Mouse (Mus musculus): Measurements from ENCODE around the gene Cc2d1a.

Cc2d1a gene

DNA sequence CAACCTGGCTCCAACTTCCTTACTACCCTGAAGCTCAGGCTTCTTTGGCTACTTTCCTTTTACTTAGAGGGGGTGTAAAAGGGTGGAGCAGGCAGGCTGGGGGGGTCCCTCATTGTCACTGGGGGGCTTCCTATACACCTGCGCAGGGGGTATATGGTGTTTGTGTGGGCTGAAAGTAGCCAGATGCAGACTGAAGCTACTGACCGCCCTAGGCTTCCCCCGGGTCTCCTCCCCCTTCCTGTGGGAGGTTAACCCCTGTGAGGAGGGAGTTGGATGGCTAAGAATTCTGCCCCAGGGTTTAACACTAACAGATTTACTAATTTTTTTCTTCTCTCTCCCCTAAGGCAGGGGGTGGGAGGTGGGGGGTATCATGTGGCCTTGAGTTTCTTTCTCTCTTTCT is 28.8 kb upstream of the Cc2d1a start:
- DNase-seq = no peak

DNA sequence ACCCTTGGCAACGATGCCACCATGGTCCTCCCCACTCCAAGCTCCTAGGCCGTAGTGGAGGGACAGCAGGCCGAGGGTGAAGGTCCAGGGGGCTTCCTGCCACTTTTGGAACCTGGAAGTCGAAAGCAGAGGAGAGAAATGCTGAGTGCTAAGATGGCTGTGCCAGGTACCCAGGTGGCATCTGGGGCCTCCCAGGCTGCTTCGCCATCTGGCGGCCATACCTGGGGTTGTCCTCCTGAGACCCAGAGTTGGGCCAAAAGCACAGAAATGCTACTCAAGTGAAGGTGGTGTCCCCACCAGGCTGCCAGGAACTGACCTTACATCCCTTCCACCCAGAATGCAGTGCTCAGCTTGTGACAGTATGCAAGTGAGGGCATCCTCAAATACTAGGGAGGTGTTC is 26.1 kb upstream of the Cc2d1a start:
- DNase-seq = no peak

DNA sequence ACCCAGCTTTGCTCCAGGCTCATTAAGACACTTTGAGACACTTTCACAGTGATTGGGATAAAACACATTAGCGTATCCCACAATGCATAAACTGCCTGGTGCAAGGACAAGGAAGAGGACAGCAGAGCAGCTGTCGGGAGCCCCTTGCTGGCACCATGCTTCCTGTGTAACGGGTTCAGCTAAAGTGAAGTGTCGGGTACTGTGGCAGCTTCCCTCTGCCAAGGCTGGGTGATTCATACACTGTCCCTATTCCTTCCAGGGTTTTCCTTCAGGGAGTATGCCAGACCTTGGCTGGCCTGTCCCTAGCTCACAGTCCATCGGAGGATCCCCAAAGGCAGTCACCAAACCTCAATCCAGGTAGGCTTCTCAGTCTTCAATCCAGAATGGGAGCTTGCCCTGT is 22.4 kb upstream of the Cc2d1a start:
- no peak for DNase-seq

DNA sequence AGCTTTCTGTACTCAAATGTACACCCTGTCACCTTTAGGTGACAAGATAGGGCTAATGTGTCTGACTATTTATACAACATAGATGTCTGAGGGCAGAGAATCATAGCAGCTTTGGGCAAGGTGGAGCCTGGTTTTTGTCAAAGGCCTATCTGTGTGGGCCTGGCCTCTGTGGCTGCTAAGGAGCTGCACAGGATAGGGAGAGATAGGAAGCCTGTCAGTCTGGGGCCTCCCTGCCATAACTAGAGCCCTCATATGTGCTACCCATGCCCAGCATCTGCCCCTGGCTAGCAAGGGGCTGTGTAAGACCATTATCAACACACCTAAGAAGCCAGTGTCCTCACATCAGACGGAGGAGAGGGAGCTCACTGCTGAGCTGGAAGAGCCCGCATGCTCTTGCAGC is 20.0 kb upstream of the Cc2d1a start:
- DNase-seq = no peak

DNA sequence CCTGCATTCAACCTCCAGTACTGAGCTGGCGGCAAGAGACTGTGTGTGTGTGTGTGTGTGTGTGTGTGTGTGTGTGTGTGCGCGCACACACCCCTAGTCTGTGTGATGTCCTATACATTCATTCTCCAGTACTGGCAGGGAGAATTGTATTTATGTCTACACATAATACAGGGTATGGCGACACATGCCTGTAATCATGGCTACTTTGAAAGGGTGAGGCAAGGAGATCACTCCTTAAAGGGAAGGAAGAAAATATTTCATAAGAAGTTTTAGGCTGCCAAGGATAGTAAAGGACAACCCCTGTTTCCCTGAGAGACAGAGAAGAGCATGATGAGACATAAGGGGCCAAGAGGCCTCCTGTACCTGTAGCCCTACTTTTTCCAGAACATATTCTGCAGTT is 9.9 kb upstream of the Cc2d1a start:
- no peak for DNase-seq

DNA sequence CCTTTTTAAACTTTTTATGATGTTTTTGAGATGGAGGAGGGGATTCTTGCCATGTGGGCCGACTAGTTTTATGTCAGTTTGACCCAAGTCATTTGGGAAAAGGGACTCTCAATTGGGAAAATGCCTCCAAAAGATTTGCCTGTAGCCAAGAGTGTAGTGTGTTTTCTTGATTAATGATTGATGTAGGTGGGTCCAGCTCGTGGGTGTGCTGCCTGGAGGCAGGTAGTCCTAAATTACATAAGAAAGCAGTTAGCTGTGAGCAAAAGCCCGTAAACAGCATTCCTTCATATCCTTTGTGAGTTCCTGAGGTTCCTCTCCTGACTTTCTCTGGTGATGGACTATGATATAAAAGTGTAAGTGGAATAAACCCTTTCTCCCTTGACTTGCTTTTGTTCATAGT is 1.4 kb upstream of the Cc2d1a start:
- DNase-seq = no peak

DNA sequence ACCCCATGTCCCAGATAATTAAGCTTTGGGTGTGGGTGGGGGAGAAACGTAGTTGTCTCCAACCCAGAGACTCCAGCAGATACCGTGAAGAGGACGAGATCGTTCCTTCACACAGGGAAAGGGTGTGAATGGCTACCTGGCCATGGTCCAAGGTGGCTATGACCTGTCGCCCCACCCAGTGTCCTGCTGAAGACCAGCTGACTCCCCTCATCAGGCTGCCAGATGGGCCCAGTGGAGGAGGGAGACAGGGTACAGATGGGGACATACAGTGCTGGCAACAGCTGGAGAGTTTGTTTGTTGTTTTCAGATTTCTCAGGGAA is 755 bp upstream of the Cc2d1a start:
- DNase-seq = no peak

DNA sequence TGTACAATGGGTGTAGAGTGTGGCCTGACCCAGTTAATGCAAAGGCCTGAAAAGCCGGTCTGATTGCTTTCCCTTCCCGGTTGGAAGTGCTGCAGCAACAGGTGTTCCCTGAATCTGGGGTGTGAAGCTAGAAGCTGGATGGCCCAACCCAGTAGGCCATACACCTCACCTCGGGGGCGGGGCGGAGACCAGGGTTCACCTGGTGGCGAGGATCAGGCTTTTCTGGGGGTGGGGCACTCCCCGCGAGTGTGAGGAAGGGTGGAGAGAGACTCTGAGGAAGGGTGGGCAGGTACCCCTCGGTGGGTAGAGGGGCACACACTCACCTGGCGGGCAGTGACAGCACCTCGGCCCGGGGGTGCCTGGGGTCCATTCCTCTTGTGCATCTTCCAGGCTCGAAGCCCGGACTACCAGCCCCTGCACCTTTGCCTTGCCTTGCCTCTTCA is 391 bp downstream of the Cc2d1a start:
- no peak for DNase-seq

DNA sequence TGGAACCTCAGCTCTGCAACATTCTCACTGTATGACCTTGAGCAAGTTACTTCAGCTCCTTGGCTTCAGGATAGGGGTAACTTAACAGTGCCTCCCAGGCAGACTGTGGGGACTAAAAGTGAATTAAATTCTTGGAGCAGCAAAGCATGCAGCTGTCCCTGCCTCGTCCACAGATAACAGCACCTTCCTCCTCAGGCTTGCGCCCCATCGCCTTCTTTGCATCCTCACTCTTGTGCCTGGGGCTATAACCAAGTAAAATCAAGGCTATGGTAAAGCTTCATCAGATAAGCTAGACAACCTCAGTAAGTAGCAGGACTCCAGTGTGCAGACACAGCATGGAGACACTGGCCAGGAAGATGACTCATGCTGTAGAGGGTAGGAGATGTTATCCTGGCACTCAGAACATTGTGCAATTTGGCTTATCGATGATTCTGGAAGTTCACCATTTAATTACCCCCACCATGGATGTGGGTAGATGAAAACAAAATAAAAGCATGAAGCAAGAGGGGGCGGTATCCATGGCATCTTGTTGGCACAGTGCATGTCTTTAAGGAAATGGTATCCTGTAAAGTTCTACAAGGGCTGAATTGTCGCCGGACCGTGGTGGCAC is 3.0 kb downstream of the Cc2d1a start:
- DNase-seq = no peak

DNA sequence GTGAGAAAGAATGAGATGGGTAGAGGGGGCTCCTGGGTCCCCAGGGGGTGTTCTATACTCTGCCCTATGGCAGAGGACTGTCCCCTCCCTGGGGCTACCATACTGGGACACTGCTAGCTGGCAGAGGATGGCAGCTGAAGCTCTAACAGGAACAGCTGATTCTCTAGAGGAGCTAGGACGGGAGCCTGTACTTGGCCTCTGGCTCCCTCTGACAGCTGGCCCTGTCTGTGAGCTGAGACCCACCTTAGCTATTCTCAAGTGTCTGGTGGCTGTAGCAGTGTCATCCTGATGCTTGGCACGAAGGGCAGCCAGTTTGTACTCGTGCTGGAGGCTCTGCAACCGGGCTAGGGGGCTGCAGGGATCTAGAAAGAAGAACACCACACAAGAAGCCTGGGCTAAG is 6.9 kb downstream of the Cc2d1a start:
- no peak for DNase-seq

DNA sequence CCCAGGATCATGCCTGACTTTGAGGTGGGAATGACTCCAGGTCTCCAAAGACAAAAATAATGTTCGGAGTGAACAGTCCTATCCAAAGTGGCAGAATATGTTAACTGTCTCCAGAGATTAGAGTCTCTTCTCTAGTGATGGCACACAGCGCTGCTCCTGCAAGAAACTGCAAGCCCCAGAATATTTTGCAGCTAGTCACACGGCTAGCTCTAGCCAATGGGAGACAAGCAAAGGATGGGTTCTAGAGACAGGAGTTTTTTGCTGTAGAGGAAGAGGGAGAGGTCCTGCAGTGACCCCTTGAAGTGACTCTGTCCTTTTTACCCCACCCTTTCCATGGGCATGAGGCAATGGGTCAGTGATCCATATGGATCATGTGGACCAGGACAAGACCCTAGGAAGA is 9.9 kb downstream of the Cc2d1a start:
- no peak for DNase-seq

DNA sequence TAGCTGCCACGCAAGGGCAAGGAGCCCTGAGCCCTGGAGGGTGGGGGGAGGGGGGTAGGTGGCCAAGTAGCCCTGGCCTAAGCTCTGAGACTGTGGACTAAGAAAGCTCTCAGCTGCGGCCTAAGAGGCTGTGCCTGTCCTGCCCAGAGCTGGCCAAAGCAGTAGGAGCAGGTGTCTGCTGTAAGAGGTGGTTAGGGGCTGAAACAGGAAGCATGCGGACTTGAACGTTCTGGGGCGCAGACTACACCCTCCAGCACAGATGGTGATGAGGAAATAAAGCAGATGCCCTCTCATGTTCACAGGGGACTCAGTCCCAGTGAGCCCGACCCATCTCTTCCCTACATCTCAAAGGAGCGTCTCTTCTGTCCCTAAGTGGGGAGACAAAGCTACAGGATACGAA is 15.5 kb downstream of the Cc2d1a start:
- DNase-seq = no peak

DNA sequence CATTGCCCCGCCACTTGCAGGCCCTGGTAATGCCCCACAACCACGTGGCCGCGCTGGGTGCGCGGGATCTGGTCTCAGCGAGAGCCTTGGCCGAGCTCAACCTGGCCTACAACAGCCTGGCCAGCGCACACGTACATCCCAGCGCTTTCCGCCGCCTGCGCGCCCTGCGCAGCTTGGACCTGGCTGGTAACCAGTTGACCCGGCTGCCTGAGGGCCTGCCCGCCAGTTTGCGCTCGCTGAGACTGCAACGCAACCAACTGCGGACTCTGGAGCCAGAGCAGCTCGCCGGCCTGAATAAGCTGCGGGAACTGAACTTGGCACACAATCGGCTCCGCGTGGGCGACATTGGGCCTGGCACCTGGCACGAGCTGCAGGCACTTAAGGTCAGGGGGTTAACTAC is 16.9 kb downstream of the Cc2d1a start:
- no peak for DNase-seq

DNA sequence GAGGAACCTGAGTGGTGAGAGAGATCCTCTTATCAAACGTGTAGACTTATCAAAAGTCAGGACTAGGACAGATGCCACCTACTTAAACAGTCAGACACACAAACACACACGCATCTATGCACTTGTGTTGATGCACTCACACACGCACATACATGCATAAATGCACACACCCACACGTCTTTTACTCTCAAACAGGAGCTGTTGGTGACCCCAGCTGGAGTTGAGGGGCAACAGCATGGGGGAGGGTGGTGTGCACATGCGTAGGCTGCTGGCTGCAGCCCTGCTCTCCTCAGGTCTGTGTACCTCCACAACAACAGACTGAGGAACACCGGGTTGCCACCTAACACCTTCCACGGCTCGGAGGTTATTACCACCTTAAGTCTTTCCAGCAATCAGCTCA is 19.5 kb downstream of the Cc2d1a start:
- DNase-seq = no peak

DNA sequence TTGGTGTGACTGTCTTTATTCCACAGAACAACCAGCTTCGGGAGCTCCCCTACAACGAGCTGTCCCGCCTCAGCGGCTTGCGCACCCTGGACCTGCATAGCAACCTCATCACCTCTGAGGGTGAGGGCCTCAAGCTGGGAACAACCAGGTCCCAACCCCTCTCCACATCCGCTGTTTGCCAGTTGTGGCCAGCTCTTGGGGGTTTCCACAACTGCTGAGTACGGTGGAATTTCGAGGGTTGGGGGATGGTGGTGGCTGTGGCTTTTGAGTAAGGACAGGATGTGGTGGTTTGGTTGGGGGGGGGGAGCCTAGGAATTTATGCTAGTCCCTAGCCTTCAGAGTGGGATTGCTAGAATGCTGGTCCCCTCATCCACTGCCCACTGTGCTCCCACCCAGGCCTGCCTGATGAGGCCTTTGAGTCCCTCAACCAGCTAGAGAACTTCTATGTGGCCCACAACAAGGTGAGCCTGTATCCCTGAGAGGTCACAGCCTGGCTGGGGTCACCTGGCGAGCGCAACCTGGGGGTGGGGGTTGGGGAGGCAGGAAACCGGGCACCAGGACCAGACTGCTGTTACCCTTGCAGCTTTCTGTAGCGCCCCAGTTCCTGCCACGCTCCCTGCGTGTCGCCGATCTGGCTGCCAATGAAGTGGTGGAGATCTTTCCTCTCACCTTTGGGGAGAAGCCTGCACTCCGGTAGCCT is 20.4 kb downstream of the Cc2d1a start:
- no peak for DNase-seq

DNA sequence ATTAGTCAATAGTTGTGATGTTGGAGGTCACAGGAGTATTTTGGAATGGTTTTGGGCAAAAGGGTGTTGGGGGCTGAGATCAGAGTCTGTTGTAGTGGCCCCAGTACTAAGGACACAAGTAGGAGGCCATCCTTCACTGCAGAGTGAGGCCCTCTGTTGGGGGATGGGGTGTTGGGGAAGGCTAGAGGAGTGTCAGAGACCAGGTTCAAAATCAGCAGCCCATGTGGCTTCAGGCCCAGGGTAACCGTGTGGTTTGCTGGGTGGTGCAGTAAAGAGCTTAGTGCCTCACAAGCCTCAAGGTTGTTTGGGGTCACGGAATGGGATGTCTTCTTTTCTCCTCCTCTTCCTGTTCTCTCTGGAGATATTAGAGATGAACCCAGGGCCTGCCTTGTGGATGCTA is 21.0 kb downstream of the Cc2d1a start:
- no peak for DNase-seq

DNA sequence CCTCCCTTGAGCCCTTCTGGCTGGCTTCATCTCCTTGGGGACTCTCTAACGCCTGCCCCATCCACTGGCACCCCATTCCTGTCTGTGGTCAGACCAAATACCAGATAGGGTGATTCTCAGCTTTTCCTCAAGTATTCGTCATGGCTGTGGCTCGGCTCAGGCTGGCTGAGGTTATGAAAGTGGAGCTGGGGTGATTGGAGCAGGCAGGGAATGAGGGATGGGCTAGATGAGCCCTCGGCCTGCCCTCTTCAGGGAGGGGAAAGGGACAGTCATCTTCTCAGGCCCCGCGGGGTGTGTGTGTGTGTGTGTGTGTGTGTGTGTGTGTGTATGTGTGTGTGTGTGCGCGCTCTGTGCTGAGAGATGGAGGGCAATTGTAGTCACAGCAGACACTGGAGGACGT is 22.1 kb downstream of the Cc2d1a start, which contains the start of gene Podnl1:
Gene Podnl1, plus strand, starts transcription at position 334 of the 400 bp plus-strand sequence.
- no peak for DNase-seq

DNA sequence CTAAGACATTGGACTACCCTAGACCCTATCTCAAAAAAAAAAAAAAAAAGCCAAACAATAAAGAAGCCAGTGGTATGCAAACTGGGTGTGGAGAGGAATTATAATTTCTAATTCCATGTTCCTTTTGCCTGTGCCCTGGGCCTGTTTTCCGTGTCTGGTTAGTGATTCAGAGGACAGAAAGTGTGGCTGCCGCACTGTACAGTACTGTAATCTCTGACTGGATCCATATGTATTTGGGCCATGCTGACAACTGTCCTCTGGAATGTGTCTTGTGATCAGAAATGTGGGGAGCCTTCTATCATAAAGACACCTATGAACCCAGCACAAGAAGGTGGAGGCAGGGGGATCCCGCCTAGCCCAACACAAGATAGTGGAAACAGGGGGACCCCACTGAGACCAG is 25.6 kb downstream of the Cc2d1a start:
- DNase-seq = no peak

DNA sequence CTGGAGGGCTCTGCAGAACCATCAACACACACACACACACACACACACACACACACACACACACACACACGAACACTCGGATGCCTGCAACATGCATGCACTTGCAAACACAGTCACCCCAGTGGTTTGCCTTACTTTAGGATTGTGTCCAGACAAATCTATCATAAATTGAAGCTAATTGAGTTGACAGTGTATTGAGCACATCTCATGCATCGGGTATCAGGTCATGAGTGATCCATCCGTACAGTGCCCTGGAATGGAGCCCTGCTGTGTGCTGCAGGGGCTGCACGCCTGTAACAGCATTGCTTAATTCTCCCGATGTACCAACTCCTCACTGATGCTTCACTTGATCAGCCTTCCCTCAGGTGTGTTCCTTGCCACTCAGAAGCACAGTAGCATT is 32.1 kb downstream of the Cc2d1a start:
- DNase-seq = no peak

DNA sequence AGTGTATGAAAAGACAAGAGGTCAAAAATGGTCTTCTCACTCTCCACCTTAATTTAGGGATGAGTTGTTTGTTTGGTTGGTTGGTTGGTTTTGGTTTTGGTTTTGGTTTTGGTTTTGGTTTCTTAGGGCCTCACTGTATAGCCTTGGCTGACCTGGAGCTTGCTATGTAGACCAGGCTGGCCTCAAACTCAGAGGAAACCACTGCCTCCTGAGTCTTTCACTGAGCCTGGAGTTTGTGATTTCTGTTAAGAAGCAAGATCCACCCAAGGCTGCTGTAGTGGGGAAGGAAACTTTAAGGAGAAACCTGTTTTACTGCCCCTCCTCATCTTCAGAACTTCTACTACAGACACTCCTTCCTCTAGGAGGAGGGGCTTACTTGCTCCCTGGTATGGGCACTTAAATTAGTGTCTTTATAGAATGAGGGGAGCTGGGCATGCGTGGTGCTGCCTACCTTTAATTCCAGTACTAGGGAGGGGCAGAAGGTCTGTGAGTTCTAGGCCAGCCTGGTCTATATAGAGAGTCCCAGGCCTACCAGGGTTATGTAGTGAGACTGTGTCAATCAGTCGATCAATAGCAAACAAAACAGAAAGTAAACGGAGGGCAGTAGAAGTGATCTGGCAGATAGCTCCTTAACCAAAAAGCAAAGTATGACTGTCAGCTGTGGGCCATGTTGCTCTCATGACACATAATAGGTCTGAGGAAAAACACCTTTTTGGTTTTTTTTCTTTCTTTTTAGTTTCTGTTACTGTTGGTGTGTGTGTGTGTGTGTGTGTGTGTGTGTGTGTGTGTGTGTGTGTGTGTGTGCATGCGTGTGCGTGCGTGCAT is 41.3 kb downstream of the Cc2d1a start:
- no peak for DNase-seq

DNA sequence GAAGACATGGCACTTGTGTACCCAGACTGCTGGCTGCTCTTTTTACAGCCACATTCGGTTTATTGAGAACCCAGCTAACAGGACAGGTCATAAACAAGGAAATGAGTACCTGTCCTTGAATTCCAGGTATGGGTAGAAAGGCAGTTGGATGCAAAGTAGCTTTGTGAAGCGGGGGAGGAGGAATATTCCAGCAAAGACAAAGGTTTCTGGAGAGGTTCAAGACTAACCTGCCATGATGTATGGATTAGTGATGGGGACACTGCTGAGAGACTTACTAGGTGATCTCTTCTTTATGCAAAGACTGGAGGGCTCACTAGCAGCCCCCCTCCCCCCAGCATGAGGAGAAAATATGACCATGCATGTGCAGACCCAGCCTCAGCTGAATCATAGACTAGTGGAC is 42.1 kb downstream of the Cc2d1a start:
- no peak for DNase-seq

DNA sequence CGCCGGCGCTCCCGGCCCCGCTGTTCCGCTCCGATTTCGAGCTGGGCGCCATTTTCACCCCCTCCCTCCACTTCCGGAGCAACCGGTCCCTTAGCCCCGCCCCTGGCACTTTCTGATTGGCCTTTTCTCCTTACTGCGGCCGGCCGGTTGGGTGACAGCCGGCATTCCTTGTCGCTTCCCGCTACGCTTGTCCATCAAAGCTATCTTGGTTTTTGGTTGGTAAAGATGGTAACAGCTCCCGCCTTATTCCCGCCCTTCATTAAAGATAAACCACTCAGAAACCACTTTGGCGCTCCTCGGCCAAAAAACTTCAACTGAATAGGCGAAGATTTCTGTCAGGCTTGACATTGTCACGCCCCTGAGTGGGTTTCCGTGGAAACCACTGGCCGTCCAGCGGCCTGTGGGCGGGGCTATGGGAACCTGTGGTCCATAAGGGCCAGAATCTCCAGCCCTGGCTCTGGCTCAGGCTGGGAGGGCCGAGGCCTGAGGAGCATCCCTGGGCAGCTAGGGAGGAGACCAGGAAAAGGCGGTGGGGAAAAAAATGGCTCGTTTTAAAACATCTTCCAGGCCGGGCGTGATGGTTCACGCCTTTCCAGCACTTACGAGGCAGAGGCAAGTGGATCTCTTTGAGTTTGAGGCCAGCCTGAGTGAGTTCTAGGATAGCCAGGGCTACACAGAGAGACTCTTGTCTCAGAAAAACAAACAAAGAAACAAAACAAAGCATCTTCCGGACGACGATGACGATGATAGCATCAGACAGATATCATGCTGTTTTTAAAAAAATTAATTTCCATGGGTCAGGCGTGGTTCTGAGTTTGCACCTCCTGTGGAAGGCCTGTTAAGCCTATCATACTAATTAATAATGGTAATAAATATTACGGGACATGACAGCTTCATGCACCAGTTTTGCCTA is 42.8 kb downstream of the Cc2d1a start, which contains the start of gene Dcaf15:
Gene Dcaf15, minus strand, starts transcription at position 72 of the 913 bp plus-strand sequence.
- peak; percentile 99 for DNase-seq

DNA sequence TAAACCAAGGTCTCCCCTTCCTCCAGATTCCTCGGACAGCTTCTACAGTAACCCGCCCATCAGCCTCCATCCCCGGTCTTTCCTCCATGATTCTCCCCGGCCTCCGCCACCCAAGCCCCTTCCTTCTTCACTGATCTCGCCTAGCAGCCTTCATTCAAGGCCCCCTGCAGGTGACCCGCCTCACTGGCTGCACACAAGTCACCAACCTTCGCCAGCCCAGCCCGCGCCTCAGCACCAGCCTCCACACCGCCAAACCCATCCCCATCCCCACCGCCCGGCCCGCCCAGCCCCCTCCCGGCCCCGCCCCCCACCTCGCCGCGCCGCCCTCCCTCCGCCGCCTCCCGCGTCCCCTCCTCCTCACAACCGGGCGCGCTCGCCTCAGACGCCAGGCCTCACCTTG is 43.5 kb downstream of the Cc2d1a start:
- peak; percentile 28 for DNase-seq

Measured in right cerebral cortex, adult 18-20 months (tissue).